Mouse (Mus musculus) layer of hippocampus, postnatal 36 days (tissue): ENCODE data around the gene Sobp. TPM values are rescaled to one million over a fixed set of nuclear protein-coding genes. Genes with fewer than 3 reads are reported as not detected.

Experiments used
- DNase-seq, 2 experiments: peaks; one replicate each; pipeline ENCODE4 v3.0.0; 2022
- total RNA-seq, 2 experiments: library from RNA; stranded (reverse); gene quantifications; 2 replicates each; pipeline ENCODE4 v1.2.3; 2021

Sobp gene
- total RNA-seq, 2 experiments from 2014 or later = 83.0 to 84.4 TPM

DNA sequence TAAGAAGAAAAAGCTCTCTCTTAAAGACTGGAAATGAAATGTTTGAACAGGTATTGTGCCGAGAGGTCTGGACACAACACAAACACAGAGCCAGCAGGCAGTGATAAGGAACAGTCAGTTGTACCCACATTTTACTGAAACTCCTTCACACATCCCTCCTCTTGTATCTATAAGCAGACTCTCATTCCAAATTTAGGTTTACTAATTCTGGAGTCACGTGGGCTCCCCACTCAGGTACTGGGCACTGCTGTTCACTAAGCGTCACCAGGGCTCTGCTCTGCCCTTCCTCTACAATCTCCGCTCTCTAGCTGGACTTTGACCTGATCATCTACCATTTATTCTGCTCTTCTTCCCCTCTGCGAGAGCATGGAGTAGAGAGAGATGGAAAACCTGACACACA lies 15.4 kb downstream of the Sobp start:
- no peak for DNase-seq

DNA sequence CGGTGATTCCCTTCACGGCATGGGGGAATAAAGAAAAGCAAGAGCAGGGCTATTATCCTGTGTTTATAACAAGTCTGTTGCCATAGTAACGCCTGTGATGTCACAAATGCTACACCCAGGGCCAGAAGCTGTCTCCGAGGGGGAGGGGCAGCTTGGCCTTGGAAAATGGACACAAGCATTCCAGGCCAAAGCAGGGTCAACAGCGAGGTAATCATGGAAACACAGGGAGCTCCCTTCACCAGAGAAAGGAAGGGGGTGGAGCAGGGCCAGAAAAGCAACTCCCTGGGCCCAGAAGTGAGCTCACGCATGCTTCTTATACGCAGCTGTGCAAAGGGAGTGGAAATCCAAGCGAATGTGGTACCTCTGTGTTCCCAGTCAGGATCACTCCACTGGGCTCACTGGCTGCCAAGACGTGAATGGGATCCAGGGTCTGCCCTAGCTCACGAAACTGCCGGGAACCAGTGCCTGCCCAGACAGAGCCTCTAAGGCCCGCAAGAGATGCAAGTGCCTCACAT lies 19.2 kb downstream of the Sobp start:
- no peak for DNase-seq

DNA sequence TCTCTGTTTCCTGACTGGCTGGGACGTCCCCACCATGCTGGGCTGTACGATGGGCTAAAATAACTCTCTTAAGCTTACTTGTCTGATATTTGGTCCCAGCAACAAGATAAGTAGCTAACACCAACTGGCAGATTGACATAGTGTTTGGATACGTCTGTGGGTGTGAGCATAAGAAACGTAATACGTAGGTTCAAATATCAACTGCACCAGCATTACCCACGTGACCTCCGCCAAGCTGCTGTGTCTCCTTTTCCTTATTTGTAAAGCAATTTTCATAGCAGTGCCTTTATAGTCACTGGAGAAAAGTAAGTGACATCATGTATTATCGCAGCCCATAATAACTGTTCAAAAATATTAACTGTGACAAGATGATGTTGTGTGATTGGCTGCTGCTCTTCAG lies 21.7 kb downstream of the Sobp start:
- DNase-seq = no peak

DNA sequence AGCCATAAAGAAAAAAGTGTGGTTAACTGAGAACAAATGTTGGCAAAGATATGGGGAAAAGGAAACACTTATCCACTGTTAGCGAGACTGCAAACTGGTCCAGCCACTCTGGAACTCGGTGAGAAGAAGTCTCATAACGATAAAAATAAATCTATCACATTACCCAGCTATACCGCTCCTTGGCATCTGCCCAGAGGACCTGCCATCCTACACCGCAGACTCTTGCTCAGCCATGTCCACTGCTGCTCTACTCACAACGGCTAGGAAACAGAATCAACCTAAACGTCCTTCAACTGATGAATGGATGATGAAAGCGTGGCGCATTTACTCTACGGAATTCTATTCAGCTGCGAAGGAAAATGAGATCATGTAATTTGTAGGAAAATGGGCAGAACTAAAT lies 25.9 kb downstream of the Sobp start:
- DNase-seq = no peak

DNA sequence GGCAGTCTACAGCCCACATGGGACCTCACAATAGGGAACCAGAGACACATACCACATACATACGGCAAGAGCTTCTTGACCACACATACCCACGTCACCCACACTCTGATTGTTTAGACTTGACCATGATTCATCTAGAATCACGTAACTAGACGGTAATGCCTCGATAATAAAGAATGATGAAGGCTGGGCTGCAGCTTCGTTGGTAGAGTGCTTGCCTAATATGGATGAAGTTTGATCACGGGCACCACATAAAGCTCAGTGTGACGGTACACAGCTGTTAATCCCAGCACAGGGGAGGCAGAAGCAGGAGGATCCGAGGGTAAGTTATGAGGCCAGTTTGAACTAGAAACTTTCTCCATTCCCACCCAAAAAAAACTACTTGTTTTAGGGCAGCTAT lies 31.2 kb downstream of the Sobp start:
- DNase-seq = no peak

DNA sequence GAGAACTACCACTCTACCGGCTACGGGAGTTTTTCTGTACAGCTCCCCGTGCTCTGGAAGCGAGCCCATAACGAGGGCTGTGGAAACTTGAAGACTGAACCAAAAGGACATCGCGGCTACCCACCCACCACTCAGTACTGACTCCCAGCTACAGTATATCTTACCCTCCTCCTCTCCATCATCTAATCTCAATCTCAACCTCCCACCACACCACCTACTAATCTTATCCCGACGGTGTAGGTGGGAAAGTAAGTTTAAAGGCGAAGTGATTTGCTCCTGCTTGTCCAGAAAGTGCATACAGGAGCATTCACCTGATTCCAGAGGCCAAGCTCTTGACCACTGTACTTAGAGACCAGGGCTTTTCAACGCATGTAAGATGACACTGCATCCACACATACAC lies 40.3 kb downstream of the Sobp start:
- DNase-seq = no peak

DNA sequence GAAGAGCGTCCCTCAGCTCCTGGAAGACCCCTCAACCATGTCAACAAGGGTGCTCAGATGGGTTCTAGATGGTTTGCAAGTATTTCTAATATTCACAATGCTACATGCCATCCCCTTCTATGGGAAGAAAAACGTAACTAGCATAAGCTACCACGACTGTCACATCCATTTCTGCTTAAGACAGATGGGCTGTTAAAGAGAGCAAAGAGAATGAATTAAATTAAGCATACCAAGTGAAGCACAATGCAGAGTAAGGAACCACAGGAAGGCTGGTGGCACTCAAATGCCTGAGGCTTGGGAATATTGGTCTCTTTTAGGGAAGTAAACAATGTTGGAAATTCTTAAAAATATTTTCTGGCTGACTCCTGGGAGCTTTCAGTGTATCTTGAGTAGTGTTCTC lies 45.6 kb downstream of the Sobp start:
- DNase-seq = no peak

DNA sequence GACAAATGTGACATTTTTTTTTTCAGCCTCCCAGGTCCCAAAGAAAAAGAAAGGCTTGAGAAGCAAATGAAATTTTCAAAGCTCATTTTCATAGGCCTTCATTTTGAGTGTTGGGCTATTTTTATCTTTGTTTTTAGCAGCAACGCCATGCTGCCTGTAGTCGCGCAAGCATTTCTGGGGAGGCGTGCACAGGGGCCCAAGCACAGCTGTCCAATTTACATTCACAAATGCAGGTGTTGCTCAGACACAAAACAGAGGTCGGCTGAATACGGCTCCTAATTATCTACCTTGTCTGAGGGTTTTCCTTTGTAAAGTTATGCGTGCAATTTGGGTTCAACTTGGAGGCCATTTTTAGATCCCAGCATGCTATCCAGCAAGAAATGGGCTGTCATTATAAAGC lies 49.8 kb downstream of the Sobp start:
- no peak for DNase-seq

DNA sequence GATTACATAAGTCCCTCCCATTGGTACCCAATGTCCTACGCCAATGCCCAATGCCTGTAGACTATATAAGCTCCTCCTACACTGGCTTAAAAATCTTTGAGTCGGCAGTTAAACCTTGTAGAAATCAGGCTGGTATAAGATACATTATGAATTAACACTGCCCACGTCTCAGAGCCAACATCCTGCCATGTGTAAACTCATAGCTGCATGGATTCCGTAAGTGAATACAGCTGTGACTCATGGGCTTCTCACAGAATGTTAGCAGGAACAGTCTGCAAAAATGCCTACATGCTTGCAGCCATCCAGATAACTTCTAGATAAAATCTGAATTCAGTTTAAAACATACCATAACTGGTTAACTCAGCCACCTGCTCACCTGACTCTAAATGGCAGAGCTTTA lies 50.2 kb downstream of the Sobp start:
- DNase-seq = no peak

DNA sequence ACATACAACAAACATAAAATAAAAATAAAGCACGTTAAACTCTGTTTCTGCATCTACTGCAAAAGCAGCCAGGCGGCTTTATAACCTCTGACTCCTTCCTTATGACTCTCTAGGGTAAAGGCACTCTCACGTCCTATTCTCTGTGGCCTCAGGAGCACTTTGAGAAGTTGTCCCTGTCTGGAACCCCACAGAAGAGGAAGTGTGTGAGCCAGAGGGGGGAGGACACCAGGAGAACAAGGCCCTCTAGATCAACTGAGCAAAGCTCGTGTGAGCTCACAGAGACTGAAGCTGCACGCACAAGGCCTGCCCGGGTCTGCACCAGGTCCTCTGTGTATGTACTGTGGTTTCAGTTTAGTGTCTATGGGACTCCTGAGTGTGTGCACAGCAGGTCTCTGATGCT lies 50.9 kb downstream of the Sobp start:
- DNase-seq = no peak

DNA sequence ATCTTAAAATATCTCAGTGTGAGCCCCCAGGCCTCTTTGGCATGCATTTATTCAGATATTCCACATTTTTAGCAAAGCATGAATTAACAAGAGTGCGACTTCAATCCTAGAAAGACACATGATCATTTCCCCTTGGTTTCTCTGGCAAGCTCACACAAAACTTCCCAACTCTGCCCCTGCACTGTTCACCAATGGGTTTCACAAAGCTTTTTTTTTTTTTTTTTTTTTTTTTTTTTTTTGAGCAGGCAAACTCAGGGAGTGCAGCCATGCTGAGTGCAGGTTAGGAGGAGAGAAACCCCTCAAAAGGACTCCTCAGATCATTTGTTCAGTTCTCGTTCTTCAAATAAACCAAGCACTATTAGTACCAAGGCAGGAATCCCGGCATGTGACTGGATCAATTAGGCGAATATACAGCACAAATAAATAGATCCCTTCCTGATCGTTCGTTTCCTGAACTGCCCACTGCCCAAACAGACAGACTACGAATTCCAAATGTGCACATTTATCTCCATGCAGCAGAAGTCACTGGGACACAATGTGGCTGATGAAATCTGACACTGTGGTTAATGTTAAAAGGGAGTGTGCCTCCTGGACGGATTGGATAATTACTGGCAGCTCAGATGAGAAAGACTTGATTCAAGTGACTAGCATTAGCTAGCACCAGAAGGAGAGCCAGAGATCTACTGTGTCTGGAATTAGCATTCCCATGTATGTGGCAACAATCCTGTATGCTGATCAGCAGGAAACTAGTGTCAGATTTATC lies 53.5 kb downstream of the Sobp start:
- no peak for DNase-seq

DNA sequence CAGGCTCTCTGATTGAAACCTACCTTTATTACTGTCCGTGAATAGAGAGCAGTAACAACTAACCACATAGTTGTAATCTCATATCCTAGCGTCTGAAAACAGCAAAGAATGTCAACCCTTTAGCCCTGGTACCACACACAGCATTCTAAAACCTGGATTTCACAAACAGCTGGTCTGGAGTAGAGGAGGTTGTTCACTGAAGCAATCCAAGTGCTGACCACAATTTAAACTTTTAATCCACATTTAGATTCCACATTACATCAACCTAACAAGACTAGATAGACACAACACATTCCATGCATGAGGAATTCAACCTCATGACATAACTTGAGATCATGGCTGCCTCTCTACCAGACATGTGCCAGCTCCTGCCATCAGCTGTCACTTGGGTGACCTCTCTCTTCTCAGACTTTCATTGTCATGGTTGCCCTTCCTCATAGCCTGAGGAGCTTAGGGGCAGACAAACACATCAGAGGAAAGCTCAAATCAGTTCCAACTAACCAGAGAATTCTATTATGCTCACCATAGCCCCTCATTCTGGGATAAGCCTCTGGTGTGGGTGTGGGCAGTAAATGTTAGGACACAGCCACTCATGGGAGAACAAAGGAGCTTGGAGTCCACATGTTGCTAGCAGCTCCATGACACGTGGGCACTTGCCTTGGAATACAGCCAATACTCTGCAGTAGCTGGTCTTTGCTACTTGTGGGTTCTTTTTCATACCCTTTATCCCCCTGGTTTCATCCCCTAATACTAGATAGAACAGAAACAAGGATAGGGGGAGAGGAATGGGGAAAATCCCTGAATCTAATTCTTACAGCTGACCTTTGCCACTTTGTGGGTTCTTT lies 58.0 kb downstream of the Sobp start:
- no peak for DNase-seq

DNA sequence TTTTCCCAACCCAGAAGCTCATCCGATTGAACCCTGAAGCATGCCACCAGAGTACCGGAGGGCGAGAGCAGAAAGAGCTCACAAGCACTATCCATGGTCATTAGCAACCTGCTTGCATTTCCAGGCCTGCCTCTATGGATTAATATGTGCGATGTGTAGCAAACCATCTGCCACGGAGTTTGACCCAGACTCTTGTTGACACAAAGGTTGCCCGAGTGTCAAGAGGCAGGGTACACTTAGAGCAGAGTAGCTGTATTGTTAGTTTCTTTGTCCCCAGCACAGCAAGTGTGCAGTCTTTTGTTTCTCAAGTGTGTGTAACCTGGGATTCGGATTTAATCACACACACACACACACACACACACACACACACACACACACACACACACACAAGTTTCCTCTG lies 62.0 kb downstream of the Sobp start:
- no peak for DNase-seq

DNA sequence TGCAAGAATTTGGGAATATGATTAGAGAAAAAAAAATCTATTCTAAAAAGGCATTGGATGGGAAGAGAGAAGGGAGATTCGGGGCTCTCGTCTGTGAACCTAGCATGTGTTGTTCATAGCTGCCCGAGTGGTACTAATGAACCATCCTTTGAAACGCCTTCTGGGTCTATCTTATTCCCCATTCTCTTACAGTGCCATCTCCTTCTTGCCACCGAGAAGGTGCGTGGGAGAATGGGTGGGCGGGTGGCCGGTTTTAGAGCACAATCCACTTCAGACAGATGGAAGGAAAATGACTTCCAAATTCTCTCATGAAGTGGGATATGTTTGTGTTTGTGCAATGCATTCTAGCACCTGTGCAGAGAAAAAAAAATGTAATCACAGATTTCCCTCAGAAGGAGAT lies 67.7 kb downstream of the Sobp start:
- DNase-seq = peak in 1 of 2 experiments; percentile 46

DNA sequence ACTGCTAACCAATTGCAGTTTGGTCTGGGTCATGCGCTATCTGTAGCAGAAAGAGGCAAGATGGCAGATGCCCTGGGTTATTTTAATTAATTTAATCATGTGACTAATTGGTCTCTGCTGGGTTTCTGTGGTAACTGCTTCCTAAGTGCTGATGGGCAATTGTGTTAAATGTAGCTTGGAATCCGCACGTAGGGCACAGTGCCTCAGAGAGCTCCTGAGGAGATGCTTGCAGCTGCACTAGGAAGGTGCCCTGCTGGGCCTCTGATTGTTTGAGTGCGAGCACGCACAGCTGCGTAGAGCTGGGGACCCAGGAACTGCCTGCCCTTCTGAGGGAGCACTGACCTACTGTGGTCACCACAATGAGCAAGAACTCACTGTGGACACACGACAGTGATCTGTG lies 68.1 kb downstream of the Sobp start:
- no peak for DNase-seq

DNA sequence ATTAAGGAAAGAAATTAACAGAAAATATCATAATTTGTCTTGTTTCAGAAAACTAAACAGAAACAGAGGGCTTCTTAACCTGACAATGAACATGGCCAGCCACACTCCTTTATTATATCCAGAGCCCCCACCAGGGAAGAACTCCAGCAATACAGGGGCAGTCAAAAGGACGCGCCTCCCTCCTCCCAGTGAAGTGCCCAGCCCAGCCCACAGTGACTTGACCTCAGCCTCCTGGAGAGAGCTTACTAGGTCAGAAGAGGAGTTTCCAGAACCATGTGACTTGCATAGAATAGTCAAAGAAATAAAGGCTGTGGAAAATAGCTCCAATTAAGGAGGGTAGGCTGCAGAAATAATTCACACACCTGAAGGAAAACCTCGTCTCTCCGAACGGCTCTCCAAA lies 73.8 kb downstream of the Sobp start:
- no peak for DNase-seq

DNA sequence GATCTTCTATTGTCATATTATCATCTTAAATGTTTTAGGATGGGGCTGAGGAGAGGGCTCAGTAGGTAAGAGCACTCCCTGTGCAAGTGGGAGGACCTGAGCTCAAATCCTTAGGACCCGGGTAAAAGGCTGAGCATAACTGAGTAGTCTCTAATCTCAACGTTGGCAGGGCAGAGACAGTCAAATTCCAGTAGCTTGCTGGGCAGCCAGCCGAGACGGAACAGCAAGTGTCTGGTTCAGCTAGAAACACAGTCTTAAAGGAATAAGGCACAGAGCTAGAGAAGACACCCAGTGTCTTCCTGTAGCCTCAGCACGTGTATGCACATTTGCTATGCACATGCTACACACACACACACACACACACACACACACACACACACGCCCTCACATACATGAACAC lies 75.1 kb downstream of the Sobp start:
- DNase-seq = no peak

DNA sequence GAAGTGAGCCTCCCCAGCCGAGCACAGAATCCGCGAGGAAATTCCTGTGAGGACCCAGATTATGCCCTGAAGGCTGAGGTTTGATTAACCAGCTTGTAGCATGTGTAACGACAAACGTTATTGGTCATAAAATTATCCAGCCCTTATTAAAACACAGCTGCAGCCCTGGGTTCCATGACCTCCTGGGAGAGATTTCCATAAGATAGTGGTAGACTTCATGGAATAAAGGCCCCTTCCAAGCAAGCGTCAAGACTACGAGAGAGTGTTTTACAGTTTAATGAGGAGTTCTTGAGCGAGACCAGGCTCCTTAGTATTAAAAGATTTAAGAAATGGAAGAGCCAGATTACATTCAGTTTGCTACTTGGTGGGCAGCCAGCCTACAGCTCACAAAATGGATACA lies 76.6 kb downstream of the Sobp start:
- DNase-seq = no peak

DNA sequence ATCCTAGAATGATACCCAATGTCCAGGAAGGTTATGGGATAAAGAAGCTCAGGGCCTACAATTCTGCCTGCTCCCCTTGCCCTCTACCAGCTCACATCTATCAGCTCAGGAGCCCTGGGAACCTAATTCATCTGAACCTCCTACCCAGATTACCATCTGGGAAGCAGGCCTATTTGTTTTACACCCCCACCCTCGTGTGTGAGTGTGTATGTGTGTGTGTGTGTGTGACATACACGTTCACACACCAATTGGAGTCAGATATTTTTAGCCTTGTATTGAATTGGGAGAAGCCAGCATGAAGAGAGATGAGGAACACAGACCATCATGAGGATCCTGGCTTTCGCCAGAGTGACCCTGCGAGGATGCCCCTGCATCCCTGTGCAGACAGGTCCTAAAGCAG lies 77.7 kb downstream of the Sobp start:
- DNase-seq = no peak

DNA sequence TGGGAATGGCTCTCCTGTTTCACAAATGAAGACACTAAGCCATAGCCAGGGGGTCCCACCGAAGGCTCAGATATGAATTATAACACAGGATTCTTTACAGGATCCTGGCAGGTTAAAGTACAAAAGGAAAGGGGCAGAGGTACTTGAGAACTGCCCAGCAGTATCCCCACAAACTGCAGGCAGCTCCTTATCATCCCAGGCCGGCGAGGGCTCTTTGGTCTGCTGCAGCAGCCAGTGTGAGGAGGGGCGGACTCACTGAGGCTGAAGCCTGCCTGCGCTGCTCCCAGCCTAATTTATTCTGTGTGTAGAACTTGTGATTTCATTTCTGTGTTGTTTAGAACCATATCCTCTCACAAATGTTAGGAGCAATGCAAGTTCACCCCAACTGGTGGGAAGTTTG lies 79.8 kb downstream of the Sobp start:
- DNase-seq = no peak

DNA sequence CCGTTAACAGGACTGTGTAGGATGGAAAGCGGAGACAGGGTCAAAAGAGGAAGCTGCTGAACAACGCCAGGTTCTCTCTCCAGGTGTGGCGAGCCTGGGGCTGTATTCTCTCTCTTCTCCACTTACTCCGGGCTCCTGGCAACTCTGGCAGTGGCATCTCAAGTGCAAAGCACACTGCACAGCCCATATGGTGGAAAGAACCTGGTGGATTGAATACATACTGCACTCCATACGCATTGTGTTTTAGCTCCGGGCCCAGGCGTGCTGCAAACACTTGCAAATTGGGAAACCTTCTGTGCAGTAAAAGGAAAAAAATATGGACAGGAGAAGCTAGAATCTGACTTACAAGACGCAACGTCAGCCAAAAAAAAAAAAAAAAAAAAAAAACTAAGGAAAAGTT lies 80.9 kb downstream of the Sobp start:
- no peak for DNase-seq

DNA sequence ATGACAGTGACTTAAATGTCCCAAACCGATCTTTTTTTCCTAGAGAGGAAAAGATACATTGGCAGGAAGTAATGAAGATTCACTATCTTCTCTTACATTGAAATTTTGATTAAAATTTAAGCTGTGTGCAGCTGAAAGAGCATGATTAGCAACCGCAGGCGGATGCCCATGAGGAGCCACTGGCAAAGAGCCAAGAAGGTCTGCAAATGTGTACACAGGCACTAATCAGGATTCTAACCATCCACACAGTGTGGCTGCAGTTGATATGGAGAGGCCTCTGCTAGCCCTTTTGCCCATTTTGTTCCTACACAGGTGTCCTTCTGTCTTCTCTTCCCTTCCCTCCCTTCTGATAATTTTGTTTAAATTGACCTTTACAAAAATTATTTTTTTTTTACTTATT lies 84.3 kb downstream of the Sobp start:
- no peak for DNase-seq

DNA sequence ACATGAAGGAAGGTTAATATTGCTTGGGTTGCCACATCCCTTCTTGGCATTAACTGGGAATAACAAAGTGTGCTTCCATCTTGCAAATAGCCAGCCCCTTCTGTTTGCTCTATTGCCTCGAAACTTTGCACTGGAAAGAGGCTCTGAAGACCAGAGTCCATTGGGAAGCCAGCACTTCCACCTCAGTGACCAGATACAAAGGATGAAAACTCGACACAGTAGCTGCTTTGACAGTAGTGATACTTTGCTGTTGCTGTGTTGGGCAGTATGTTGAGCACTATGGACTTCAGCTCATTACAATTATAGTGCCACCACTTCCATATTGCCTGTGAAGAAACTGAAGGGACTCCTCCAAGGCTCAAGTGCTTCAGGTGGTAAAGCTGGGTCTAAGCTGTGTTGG lies 86.9 kb downstream of the Sobp start:
- no peak for DNase-seq

DNA sequence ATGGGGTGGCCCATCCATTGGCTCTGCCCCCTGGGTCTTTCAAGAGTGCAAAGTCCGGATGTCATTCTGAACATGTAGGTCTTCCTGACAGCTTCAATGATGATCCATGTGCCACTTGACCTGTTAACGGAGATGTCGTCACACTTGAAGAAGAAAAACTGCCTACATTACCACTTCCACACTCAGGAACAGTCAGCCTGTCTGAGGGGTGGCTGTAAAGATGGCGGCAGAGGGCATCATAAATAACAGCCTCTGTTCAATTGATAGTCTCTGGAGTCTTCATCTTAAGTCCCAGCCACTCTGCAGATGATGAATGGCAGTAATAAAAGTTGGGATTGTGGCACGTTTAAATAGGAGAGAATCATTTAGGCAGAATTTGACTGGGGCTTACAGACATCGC lies 87.4 kb downstream of the Sobp start:
- DNase-seq = no peak
